Mouse (Mus musculus) gastrocnemius, adult 2 months (tissue): Measurements from ENCODE around the gene Prex1. TPM values are rescaled to one million over a fixed set of nuclear protein-coding genes. Genes with fewer than 3 reads are reported as not detected.
A peak's percentile ranks its signal among the peaks of the same experiment; 100 is the strongest.

Experiments
- DNase-seq: peaks from one replicate; pipeline ENCODE4 v3.0.0; 2022
- H3K27ac ChIP-seq: fragments of 200-600 bp; 2 replicates; pipeline ENCODE4 v1.8.1; 2022; ENCODE audit warnings: mild to moderate bottlenecking
- H3K4me3 ChIP-seq: fragments of 200-600 bp; 2 replicates; pipeline ENCODE4 v1.8.1; 2022; ENCODE audit warnings: mild to moderate bottlenecking, moderate library complexity
- CTCF ChIP-seq: fragments of 200-600 bp; IDR thresholded peaks from 2 replicates; pipeline ENCODE4 v1.8.1; 2022; ENCODE audit warnings: antibody characterized with exemption, mild to moderate bottlenecking, moderate library complexity
- intact Hi-C: fragments of 180-260 bp; cut with DNase I; formaldehyde crosslinking; loops from one replicate; pipeline ENCODE4 v1.15.1; 2025
- total RNA-seq, 2 experiments: library from RNA; stranded (reverse); gene quantifications; 2 replicates each; pipeline ENCODE4 v1.2.3; 2021

The Prex1 gene
- total RNA-seq, 2 experiments from 2014 or later = 3.0 to 5.2 TPM

DNA sequence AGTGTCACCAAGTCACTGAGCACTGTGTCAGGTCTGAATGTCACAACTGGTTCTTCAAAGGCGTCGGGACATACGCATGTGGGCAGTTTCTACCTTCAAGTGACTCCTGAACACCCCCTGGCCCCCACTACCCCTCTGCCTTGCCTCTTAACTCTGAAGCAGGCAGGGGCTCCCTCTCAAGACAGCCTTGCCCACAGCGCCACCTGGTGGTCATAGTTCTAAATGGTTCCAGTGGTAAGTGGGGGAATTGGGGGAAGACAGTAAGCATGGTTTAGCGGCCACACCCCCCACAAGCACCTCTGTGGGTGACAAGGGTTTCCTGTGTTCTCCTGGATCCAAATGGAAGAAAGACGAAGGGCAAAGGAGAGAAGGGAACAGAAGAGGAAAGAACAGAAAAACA is 149.7 kb downstream of the Prex1 start:
- no peak overlapping the region for H3K4me3 ChIP-seq
- peak; percentile 89 for DNase-seq
- intact Hi-C loops = loop anchor here (1.0 to 10.0 kb wide), 5 partner anchors 127 to 789 kb away; partner anchors contain the start of gene Sulf2
- no peak overlapping the region for H3K27ac ChIP-seq
- TF ChIP-seq CTCF = peak; percentile 79

DNA sequence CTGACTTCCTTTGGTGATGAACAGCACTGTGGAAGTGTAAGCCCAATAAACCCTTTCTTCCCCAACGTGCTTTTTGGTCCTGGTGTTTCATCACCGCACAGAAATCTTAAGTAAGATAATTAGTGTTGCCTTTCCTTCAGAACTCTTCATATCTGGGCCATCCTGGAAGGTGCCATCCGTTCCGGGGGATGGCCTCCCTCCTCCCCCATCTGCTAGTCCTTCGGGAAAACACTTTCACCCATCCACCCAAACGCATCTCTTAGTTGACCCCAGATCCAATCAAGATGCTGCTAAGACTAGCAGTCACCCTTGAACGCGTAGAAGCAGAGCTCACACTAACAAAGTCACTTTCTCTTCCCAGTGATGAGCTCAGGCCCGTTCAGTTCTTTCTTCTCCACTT is 150.6 kb downstream of the Prex1 start:
- TF ChIP-seq CTCF = no peak
- intact Hi-C loops = loop anchor here (5.0 to 10.0 kb wide), 4 partner anchors 126 to 788 kb away; partner anchors contain the start of gene Sulf2
- no peak overlapping the region for H3K4me3 ChIP-seq
- H3K27ac ChIP-seq = no peak overlapping the region
- DNase-seq = no peak

DNA sequence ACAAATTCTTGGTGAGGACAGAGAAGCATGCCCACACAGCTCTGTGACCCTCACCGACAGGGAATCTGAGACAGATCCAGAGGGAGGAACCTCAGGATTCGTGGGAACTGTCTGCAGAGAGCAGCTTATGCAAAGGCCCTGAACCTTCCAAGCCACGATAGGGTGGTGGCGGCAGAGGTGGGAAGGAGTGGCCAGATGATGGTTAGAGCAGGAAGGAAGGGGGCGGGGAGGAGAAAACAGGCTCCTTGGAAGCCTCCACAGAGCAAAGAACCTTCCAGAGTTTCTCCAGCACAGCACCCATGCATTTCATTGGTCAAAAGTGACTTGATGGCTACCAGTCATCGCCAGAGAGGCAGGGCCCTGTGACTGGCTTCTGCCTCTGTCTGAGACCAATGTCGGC is 151.9 kb downstream of the Prex1 start:
- intact Hi-C loops = loop anchor here (5.0 to 10.0 kb wide), 4 partner anchors 124 to 787 kb away; partner anchors contain the start of gene Sulf2
- no peak overlapping the region for H3K4me3 ChIP-seq
- DNase-seq = no peak
- no peak overlapping the region for H3K27ac ChIP-seq
- no peak for TF ChIP-seq CTCF

DNA sequence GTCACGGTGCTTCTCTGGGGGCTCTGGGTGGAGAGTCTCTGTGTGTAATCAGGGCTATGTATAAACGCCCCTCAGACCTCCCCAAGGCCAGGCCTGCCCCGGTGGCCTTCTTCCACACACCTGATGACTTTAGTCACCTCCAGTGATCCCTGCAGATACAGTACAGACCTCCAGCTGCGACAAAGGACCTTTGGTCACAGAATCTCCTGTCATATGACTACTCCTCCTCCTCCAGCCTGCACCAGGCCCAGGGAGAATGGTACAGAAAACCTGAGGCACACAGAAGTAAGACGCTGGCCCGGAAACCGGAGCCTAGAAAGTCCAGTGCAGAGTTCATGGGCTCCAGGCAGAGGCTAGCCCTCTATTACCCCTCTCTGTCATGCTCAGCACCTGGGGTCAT is 152.8 kb downstream of the Prex1 start:
- TF ChIP-seq CTCF = no peak
- H3K27ac ChIP-seq = no peak overlapping the region
- intact Hi-C loops = loop anchor here (5.0 to 10.0 kb wide), 4 partner anchors 124 to 786 kb away; partner anchors contain the start of gene Sulf2
- DNase-seq = no peak
- no peak overlapping the region for H3K4me3 ChIP-seq

DNA sequence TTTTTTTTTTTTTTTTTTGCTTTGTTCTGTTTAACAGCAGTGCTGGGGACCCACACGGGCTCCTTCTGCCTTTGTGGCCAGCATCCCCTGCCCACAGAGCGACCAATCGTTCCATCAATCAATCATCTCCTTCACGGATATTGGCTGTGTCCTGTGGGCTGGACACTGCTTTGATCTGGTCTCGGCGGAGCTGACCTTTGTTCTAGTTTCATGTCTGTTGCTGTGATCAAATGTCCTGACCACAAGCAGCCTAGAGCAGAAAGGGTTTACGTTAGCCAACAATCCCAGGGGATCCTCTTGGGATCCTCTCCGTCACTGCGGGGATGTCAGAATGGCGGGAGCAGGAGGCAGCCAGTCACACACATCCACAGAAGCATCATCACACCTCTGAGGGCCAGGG is 154.1 kb downstream of the Prex1 start:
- Histone ChIP-seq H3K27ac (no peak overlapping the region), H3K4me3 (no peak overlapping the region)
- no peak for TF ChIP-seq CTCF
- DNase-seq = no peak
- intact Hi-C loops = no loop called here

DNA sequence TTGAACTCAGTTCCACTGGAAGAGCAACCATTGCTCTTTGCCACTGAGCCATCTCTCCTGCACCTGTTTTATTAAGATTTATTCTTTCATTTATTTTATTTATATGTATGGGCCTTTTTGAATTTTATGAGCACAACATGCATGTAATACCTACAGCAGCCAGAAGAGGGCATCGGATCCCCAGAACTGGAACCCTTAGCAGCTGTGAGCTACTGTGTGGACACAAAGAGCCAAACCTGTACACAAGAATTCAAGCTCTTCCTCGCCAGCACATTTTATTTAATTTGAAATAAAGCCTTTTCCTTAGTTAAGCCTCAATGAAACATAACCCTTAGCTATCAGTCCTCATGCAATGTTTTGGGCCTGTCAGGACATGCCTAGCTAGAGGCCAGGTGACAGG is 158.1 kb downstream of the Prex1 start:
- intact Hi-C loops = no loop called here
- Histone ChIP-seq H3K4me3 (no peak overlapping the region), H3K27ac (no peak overlapping the region)
- no peak for DNase-seq
- peak; percentile 74 for TF ChIP-seq CTCF

DNA sequence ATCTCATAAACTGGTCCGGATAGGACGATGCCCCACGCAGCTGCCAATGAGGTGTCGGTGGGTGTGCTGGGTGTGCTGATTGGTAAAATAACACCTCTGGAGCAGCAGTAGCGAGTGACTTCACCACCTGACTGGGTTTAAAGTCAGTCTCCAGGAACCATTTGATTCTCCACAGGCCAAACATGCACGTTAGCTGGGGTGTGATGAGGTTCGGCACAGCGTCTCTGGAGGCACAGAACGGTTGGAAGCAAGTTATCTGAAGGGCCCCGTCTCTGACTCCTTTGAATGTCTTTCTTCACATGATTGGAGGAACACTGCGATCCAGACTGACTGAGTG is 159.5 kb downstream of the Prex1 start:
- Histone ChIP-seq H3K27ac (no peak overlapping the region), H3K4me3 (no peak overlapping the region)
- intact Hi-C loops = no loop called here
- TF ChIP-seq CTCF = no peak
- no peak for DNase-seq

DNA sequence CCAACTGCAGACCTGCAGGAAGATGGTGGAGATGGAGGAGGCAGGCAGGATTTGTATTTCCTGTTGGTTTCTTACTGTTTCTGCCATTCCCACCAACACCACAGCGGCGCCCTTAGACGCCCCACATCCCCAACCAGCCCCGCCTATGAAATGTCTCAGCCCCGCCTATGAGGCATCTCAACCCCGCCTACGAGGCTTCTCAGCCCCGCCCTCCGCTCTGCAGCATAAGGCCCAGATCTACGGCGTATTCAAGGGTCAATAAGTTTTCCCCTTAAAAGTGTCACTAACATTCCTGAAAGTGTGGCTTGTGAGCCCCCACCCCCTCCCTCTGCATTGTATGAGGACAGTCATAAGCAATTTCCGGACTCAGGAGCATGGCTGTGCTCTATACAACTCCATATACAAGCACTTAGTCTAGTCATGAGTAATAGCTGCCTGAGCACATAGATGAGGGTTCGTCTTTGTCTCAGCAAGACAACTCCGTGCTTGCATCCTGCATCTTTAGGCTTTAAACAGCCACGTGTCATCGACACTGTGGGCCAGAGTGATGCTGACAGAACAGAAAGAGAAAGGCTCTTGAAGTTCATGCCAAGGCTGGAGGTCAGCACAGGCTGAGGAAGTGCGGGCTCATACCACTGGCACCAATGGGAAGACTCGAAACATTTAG is 160.0 kb downstream of the Prex1 start:
- TF ChIP-seq CTCF = no peak
- H3K4me3 ChIP-seq = no peak overlapping the region
- no peak overlapping the region for H3K27ac ChIP-seq
- intact Hi-C loops = no loop called here
- no peak for DNase-seq

DNA sequence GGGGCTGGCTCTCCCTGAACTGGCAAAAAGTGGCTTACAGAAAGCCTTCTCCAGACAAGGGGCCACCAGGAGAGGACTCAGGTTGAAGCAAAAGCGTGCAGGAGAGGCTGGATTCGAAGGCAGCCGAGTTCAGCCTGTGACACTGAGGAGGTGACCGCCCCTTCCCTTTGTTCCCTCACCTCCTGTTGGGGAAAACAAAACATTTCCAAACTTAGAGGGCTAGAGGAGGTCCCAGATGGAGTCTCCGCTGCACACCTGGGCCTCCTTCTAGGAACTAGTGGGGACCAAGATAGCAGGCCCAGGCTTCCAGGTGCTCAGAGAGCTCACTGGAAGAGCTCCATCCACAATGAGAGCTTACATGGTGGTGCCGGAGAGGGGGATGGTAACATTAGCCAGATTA is 161.0 kb downstream of the Prex1 start:
- DNase-seq = no peak
- H3K4me3 ChIP-seq = no peak overlapping the region
- intact Hi-C loops = no loop called here
- H3K27ac ChIP-seq = no peak overlapping the region
- TF ChIP-seq CTCF = no peak

DNA sequence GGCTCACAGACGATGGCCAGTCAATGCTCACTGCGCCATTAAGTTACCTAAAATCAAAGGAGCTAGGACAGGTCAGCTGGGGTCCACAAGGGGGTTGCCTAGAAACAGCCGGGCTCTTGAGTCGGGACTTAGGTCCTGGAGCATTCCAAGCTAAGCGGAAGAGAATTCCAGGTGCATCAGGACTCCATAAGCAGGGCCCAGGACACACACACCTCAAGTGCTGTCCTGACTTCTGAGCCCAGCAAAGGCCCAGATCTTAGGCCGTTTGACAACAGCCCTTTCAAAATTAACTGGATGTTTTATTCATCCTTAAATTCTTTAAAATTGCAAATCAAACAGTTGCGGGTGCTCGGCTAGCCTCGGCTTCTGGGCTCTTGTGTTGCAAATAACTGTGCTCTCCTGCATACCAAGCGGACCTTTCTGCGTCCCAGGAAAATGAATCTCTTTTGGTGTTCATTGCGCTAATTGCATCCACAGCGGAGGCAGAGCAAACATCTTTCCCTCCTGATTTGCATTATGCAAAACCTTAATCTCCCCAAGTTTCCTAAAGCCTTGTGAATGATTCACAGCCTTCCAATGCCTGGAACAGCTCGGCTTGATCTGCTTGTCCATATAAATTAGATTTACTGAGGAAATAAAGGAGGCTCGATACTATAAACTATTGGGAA is 161.7 kb downstream of the Prex1 start:
- no peak overlapping the region for H3K4me3 ChIP-seq
- TF ChIP-seq CTCF = no peak
- intact Hi-C loops = no loop called here
- H3K27ac ChIP-seq = no peak overlapping the region
- DNase-seq = no peak

DNA sequence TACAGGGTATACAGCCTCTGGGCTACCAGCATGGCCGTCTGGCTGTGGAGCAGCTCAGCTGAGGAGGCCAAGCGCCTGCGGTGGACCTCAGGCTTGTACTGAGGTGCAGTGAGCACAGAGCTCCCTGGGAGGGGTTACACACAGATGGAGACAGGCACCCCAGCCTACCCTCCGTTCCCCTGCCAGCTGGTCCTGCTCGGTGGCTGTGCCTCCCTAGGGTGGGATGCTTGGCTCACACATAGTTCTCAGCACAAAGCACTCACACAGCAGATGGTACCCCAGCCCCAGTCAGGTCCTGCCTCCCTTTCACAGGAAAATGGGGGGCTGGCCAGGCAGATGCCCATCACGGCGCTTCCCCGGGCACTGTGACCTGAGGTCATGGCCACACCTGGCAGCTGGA is 163.8 kb downstream of the Prex1 start:
- no peak for TF ChIP-seq CTCF
- no peak for DNase-seq
- intact Hi-C loops = no loop called here
- Histone ChIP-seq H3K4me3 (no peak overlapping the region), H3K27ac (no peak overlapping the region)

DNA sequence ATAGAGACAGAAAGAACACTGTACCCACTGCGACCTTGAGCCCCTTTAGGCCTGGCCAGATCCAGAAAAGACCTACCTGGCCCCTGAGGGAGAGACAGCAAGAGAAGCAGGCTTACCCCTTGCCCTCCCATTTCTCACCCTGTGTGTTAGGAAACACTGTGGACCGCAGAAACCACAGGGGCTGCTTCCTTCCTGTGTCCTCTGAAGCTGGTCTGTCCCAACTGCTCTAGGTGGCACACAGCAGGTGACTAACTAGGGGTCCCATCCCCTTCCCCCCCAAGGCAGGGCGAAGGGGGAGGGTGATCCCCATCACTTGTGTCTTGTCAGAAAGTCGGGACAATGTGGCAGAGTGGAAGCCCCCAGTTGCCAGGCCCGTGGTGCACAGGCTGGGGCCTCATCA is 164.6 kb downstream of the Prex1 start:
- Histone ChIP-seq H3K27ac (no peak overlapping the region), H3K4me3 (no peak overlapping the region)
- no peak for TF ChIP-seq CTCF
- DNase-seq = no peak
- intact Hi-C loops = no loop called here

DNA sequence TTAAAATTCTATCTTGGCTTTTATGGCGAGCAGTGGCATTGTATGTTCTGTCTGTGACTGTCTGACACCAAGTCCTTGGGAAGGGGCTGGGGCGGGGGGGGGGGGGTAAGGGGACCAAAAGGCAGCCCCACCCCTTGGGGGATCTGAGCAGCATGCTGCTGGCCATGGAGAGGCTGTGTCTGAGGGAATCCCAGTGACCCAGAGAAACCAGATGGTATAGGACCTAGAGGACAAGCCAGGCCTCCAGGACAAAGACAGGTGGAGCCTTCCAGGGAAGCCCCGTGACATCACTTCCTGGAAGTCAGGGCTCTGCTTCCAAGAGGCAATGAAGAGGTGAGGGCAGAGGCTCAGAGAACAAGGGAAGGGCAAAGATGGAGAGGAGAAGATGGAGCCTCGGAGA is 168.1 kb downstream of the Prex1 start:
- Histone ChIP-seq H3K27ac (no peak overlapping the region), H3K4me3 (no peak overlapping the region)
- intact Hi-C loops = no loop called here
- DNase-seq = no peak
- no peak for TF ChIP-seq CTCF
